Mouse (Mus musculus) C2C12 (cell line): ENCODE measurements around the gene Spem2. TPM values are rescaled to one million over a fixed set of nuclear protein-coding genes. Genes with fewer than 3 reads are reported as not detected.

ENCODE experiments used
- H3K27me3 ChIP-seq: one replicate; pipeline ENCODE4 v1.6.1; 2011; ENCODE audit not compliant: control insufficient read depth, insufficient read depth, insufficient read length
- H3K36me3 ChIP-seq: one replicate; pipeline ENCODE4 v1.6.1; 2011; ENCODE audit not compliant: control insufficient read depth, insufficient read depth
- H3K4me3 ChIP-seq: one replicate; pipeline ENCODE4 v1.5.1; 2011; ENCODE audit warnings: mild to moderate bottlenecking, control low read depth; ENCODE audit not compliant: poor library complexity, insufficient read depth, severe bottlenecking
- H3K79me2 ChIP-seq: one replicate; pipeline ENCODE4 v1.6.1; 2011; ENCODE audit not compliant: control insufficient read depth, insufficient read depth
- H3K79me3 ChIP-seq: one replicate; pipeline ENCODE4 v1.6.1; 2011; ENCODE audit warnings: low read depth, control low read depth
- H3ac ChIP-seq: one replicate; pipeline ENCODE3; 2011; ENCODE audit warnings: low read depth; ENCODE audit not compliant: control insufficient read depth, insufficient read length
- CEBPB ChIP-seq: IDR thresholded peaks from one replicate; pipeline ENCODE4 v1.6.1; 2011; ENCODE audit warnings: low read depth, mild to moderate bottlenecking, control low read depth, moderate library complexity
- CTCF ChIP-seq: IDR thresholded peaks from one replicate; pipeline ENCODE4 v1.5.1; 2011; ENCODE audit not compliant: control insufficient read depth, insufficient read depth, insufficient read length
- FOSL1 ChIP-seq: IDR thresholded peaks from one replicate; pipeline ENCODE4 v1.8.0; 2011; ENCODE audit warnings: mild to moderate bottlenecking, low read length; ENCODE audit not compliant: poor library complexity, insufficient read depth, severe bottlenecking
- MAX ChIP-seq: IDR thresholded peaks from one replicate; pipeline ENCODE4 v1.6.1; 2011; ENCODE audit warnings: mild to moderate bottlenecking, control low read depth
- MYOD1 ChIP-seq: IDR thresholded peaks from one replicate; pipeline ENCODE4 v1.6.1; 2011; ENCODE audit warnings: low read depth; ENCODE audit not compliant: control insufficient read depth, insufficient read length
- MYOG ChIP-seq: IDR thresholded peaks from one replicate; pipeline ENCODE4 v1.6.1; 2011; ENCODE audit not compliant: control insufficient read depth, insufficient read length; ENCODE audit errors: extremely low read depth
- USF1 ChIP-seq: IDR thresholded peaks from one replicate; pipeline ENCODE4 v1.6.1; 2011; ENCODE audit warnings: low read depth, mild to moderate bottlenecking, control low read depth, moderate library complexity
- polyA plus RNA-seq: library from polyadenylated mRNA; unstranded; fragments of >200 nt; fragmentation: generic; extraction: Trizol; gene quantifications from one replicate; pipeline ENCODE4 v1.2.1, GENCODE M21; 2012; ENCODE audit warnings: missing spikeins

Gene Spem2
- polyA plus RNA-seq, 1 experiment = not detected

GRCm38 (mm10) chr11:69848021-69848420, 29.8 kb upstream of the Spem2 start:
- peaks cover 45% of the 10 kb centered on the region for H3K36me3 ChIP-seq
- peaks cover 2% of the 10 kb centered on the region for H3K79me3 ChIP-seq
- H3K79me2 ChIP-seq = peaks cover 22% of the 10 kb centered on the region
- H3K4me3 ChIP-seq = no peak overlapping the region
- H3K27me3 ChIP-seq = no peaks in the 10 kb centered on the region
- H3ac ChIP-seq = no peak overlapping the region
- TF ChIP-seq MAX = no peak
- TF ChIP-seq MYOD1 = no peak
- no peak for TF ChIP-seq FOSL1
- TF ChIP-seq CTCF = no peak

GRCm38 (mm10) chr11:69846738-69847688, 28.7 kb upstream of the Spem2 start:
- peak overlapping the region; percentile 89 for H3K4me3 ChIP-seq
- H3K79me2 ChIP-seq = peaks cover 22% of the 10 kb centered on the region
- no peaks in the 10 kb centered on the region for H3K27me3 ChIP-seq
- TF ChIP-seq MYOD1 (no peak), MYOG (no peak), MAX (no peak), CTCF (no peak), USF1 (no peak), FOSL1 (no peak), CEBPB (no peak)
- H3ac ChIP-seq = peak overlapping the region; percentile 89
- H3K36me3 ChIP-seq = peaks cover 45% of the 10 kb centered on the region
- H3K79me3 ChIP-seq = peaks cover 2% of the 10 kb centered on the region

DNA sequence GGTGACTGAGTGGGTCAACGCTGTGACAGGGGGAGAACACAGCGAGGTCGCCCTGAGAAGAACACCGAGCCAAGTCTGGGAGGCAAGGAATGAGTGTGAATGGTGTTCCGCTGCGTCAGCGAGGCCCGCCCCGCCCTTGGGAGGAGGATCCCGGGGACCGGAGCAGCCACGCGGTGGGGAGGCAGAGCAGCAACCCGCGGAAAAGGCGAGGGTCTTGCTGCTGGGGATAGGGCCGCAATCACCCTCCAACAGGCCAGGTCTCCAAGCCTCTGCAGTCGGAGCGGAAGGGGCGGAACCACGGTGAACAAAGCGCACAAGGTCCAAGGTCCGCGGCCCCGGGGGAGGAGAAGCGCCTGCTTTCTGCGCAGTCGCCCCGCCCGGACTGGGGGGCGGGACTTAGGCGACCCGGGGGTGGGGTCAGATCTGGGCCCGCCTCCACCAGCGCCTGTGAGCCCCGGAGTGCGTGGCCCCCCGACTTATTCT, 28.0 kb upstream of the Spem2 start, which contains the start of gene Plscr3:
Gene Plscr3 (plus strand): TSS at position 179 of the 483 bp plus-strand sequence.
- Histone ChIP-seq H3ac (peak within 1 kb of the TSS; percentile 89), H3K36me3 (peaks cover 38% of the 10 kb centered on the region), H3K4me3 (peak within 1 kb of the TSS; percentile 89), H3K79me2 (peaks cover 22% of the 10 kb centered on the region), H3K79me3 (peaks cover 2% of the 10 kb centered on the region), H3K27me3 (no peaks in the 10 kb centered on the region)
- TF ChIP-seq MYOD1 = no peak
- peak; percentile 90 for TF ChIP-seq MAX

DNA sequence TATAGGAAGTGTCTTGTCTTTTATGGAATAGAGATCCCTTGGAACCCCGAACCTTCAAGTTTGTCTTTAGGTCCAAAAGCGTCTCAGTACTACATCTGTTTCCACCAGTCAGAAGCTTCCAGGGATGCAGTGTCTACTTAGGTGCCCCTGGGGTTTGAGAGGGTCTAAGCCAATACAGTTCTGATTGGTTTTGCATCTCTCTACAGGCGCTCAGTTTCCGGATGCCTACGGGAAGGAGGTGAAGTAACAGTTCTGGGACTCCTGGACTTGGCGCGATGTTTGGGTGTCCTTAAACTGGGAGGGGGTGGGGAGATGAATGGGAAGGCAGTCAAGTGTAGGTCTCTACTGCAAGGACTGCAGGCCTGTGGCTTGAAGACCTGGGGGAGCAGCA, 20.4 kb upstream of the Spem2 start:
- peak overlapping the region; percentile 76 for H3K4me3 ChIP-seq

GRCm38 (mm10) chr11:69837952-69838713, 19.9 kb upstream of the Spem2 start, which contains the start of gene Tmem256:
TSS of gene Tmem256 (plus strand) at chr11:69838514.
- H3ac ChIP-seq = peak within 1 kb of the TSS; percentile 86
- H3K79me2 ChIP-seq = peaks cover 18% of the 10 kb centered on the region
- no peaks in the 10 kb centered on the region for H3K79me3 ChIP-seq
- no peaks in the 10 kb centered on the region for H3K27me3 ChIP-seq
- TF ChIP-seq MAX (peak; percentile 48), USF1 (no peak), FOSL1 (no peak), MYOD1 (no peak)
- H3K36me3 ChIP-seq = peaks cover 7% of the 10 kb centered on the region
- H3K4me3 ChIP-seq = peak within 1 kb of the TSS; percentile 76

More for the DNA sequence above, 20.4 kb upstream of the Spem2 start:
- Histone ChIP-seq H3K79me3 (no peaks in the 10 kb centered on the region), H3K79me2 (peaks cover 18% of the 10 kb centered on the region), H3K36me3 (peaks cover 1% of the 10 kb centered on the region), H3ac (peak overlapping the region; percentile 86), H3K27me3 (no peaks in the 10 kb centered on the region)
- TF ChIP-seq MYOG = no peak
- TF ChIP-seq FOSL1 = no peak
- TF ChIP-seq USF1 = no peak
- no peak for TF ChIP-seq MYOD1
- no peak for TF ChIP-seq MAX
- TF ChIP-seq CEBPB = no peak
- TF ChIP-seq CTCF = no peak
